Mouse (Mus musculus): ENCODE measurements around the gene Apba3. TPM values are rescaled to one million over a fixed set of nuclear protein-coding genes. Genes with fewer than 3 reads are reported as not detected.

The Apba3 gene
- polyA plus RNA-seq, 1 experiment from 2014 or later = 24.0 TPM

DNA sequence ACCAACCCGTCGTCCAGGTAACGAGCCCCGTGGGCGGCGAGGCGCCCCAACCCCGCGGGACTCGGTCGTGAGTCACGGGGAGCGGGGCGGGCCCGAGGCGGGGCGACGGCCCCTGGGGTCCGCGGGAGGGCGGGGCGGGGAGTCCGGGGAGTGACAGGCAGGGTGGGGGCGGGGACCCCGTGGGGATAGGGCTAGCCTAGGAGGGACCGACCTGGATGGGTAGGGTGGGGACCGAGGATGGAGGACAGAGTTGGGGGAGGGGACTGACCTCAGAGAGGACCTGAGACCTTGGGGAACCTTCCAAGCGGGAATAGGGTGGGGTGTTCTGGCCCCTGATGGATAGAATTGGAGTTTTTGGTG is 33.6 kb upstream of the Apba3 start:
- no peaks in the 10 kb centered on the region for H3K9me3 ChIP-seq (replicated peaks)
- peak overlapping the region; percentile 69 for H3K4me3 ChIP-seq (replicated peaks)
- H3K27me3 ChIP-seq = peaks cover 74% of the 10 kb centered on the region
- peaks cover 18% of the 10 kb centered on the region for H3K4me1 ChIP-seq (replicated peaks)
- peak; percentile 56; the same call in 1 of the 2 replicates for ATAC-seq (ENCODE audit: insufficient read depth)
- 2% methylated on average over 28 of the region's 28 CpGs for whole genome bisulfite sequencing (ENCODE audit: insufficient replicate concordance)
- H3K27ac ChIP-seq (replicated peaks) = peak overlapping the region; percentile 53; the same call in 1 of the 2 replicates
- H3K36me3 ChIP-seq (replicated peaks) = no peaks in the 10 kb centered on the region
- H3K4me2 ChIP-seq = peak overlapping the region; percentile 87
- H3K9ac ChIP-seq = peak overlapping the region; percentile 57

DNA sequence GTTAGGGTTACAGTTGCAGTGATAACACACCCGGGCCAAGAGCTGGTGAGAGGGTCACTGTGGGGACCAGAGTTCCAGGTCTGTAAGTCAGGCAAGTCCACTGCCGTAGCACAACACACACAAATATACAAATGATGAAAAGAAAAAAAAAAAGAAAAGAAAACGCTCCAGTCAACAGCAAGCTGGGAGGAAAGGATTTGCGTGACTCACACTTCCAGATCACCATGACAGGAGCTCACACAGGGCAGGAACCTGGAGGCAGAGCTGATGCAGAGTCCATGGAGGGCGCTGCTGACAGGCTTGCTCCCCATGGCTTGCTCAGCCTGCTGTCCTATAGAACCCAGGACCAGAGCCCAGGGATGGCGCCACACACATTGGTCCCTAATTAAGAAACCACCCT is 32.6 kb upstream of the Apba3 start:
- Histone ChIP-seq H3K4me2 (peak overlapping the region; percentile 87; the same call in 1 of the 2 replicates), H3K27ac (replicated peaks) (no peak overlapping the region), H3K9ac (no peak overlapping the region), H3K27me3 (peaks cover 72% of the 10 kb centered on the region), H3K4me1 (replicated peaks) (peaks cover 18% of the 10 kb centered on the region), H3K9me3 (replicated peaks) (no peaks in the 10 kb centered on the region), H3K36me3 (replicated peaks) (no peaks in the 10 kb centered on the region), H3K4me3 (replicated peaks) (no peak overlapping the region)
- ATAC-seq (ENCODE audit: insufficient read depth) = no peak
- 76% methylated on average over 6 of the region's 6 CpGs for WGBS (ENCODE audit: insufficient replicate concordance)

DNA sequence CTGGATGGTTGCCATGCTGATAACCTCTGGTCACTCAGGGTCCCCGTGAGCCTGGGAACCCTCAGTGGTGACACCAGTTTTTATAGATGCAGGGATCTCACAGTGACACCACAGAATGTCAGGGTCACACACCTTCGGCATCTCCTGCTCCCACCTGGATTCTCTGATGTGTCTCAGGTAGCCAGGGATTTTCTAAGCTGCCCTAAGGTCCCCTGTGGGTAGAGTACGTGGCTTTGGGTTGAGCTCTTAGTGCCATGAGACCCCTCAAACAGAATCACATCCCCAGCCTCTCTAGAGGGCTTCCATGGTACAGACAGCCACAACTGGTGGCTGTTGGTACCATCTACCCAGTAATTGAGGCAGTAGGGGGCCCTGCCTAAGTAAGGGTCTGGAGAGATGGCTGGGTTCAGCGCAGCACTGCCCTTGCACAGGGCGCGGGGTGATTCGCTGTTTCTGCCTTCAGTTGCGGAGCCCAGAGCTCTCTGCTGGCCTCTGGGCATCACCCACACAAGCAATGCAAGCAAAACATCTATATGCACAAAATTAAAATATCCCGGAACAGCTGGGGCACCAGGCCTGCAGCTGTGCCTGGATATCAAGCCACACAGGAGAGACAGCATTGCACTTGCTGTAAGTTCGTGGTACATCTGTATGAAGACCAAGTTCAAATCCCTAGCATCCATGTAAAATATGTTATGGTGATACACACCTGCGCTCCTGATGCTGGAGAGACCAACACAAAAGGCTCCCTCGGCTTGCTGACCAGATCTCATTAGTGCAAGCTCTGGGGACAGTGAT is 30.1 kb upstream of the Apba3 start:
- no peak overlapping the region for H3K27ac ChIP-seq (replicated peaks)
- H3K4me2 ChIP-seq = no peak overlapping the region
- no peak overlapping the region for H3K9ac ChIP-seq
- H3K4me1 ChIP-seq (replicated peaks) = peaks cover 22% of the 10 kb centered on the region
- 65% methylated on average over 12 of the region's 12 CpGs for whole genome bisulfite sequencing (ENCODE audit: insufficient replicate concordance)
- H3K9me3 ChIP-seq (replicated peaks) = no peaks in the 10 kb centered on the region
- peaks cover 72% of the 10 kb centered on the region for H3K27me3 ChIP-seq
- no peak for ATAC-seq (ENCODE audit: insufficient read depth)
- H3K36me3 ChIP-seq (replicated peaks) = no peaks in the 10 kb centered on the region
- no peak overlapping the region for H3K4me3 ChIP-seq (replicated peaks)

DNA sequence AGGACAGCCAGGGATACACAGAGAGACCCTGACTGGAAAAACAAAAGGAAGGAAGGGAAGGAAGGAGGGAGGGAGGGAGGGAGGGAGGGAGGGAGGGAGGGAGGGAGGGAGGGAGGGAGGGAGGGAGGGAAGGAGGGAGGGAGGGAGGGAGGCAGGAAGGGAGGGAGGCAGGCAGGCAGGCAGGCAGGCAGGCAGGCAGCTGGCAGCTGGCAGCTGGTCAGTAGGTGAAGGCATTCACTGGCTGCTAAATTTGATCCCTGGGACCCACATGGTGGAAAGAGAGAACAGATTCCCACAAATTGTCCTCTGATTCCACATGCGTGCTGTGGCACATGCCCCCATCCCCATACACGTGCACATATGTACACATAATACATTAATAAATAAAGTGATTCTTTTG is 28.1 kb upstream of the Apba3 start:
- Histone ChIP-seq H3K36me3 (replicated peaks) (no peaks in the 10 kb centered on the region), H3K4me2 (no peak overlapping the region), H3K27ac (replicated peaks) (no peak overlapping the region), H3K27me3 (peaks cover 79% of the 10 kb centered on the region), H3K9me3 (replicated peaks) (no peaks in the 10 kb centered on the region), H3K4me3 (replicated peaks) (no peak overlapping the region), H3K9ac (no peak overlapping the region), H3K4me1 (replicated peaks) (peaks cover 9% of the 10 kb centered on the region)
- no peak for ATAC-seq (ENCODE audit: insufficient read depth)
- WGBS (ENCODE audit: insufficient replicate concordance) = 63% methylated on average over 2 of the region's 2 CpGs

DNA sequence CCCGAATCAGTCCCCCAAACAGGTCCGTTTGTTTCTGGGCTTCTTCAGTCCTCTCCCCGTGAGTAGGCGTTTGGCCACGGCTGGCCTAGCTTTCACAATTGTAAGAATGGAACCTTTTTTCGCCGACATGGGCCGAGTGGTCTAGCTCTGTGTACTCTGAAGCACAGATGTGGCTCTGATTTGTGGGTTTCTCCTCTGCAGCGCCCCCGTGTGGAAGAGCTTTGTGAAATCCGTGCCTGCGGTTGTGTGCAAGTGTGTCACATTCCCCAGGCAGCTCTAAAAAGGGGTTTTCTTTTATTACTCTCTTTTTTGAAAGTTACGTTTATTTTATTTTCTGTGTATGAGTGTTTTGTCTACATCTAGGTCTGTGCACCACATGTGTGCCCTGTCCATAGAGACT is 25.9 kb upstream of the Apba3 start:
- H3K4me1 ChIP-seq (replicated peaks) = peaks cover 4% of the 10 kb centered on the region; the same call in 1 of the 2 replicates
- H3K4me3 ChIP-seq (replicated peaks) = no peak overlapping the region
- ATAC-seq (ENCODE audit: insufficient read depth) = no peak
- H3K27ac ChIP-seq (replicated peaks) = no peak overlapping the region
- no peak overlapping the region for H3K9ac ChIP-seq
- no peaks in the 10 kb centered on the region for H3K9me3 ChIP-seq (replicated peaks)
- H3K4me2 ChIP-seq = no peak overlapping the region
- H3K27me3 ChIP-seq = peaks cover 82% of the 10 kb centered on the region
- no peaks in the 10 kb centered on the region for H3K36me3 ChIP-seq (replicated peaks)
- 17% methylated on average over 13 of the region's 13 CpGs for WGBS (ENCODE audit: insufficient replicate concordance)

DNA sequence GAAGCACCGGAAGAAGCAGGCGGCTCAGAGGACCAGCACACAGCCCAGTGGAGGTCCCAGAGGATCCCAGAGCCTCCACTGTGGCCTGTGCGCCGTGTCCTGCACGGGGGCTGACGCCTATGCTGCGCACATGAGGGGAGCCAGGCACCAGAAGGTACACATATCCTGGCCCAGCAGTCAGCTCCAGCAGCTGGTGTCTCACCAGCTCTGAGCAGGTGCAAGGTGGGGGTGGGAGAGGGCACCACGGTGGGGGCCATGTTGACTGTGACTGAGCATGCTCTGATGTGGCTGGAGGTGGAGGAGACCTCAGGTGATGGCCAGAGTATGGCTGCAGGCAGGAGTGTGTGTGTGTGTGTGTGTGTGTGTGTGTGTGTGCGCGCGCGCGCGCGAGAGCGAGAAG is 24.7 kb upstream of the Apba3 start:
- no peak overlapping the region for H3K9ac ChIP-seq
- peaks cover 4% of the 10 kb centered on the region; the same call in 1 of the 2 replicates for H3K4me1 ChIP-seq (replicated peaks)
- no peak overlapping the region for H3K27ac ChIP-seq (replicated peaks)
- H3K36me3 ChIP-seq (replicated peaks) = no peaks in the 10 kb centered on the region
- H3K4me3 ChIP-seq (replicated peaks) = no peak overlapping the region
- no peak overlapping the region for H3K4me2 ChIP-seq
- WGBS (ENCODE audit: insufficient replicate concordance) = 81% methylated on average over 16 of the region's 16 CpGs
- H3K9me3 ChIP-seq (replicated peaks) = no peaks in the 10 kb centered on the region
- ATAC-seq (ENCODE audit: insufficient read depth) = no peak
- peaks cover 81% of the 10 kb centered on the region for H3K27me3 ChIP-seq

DNA sequence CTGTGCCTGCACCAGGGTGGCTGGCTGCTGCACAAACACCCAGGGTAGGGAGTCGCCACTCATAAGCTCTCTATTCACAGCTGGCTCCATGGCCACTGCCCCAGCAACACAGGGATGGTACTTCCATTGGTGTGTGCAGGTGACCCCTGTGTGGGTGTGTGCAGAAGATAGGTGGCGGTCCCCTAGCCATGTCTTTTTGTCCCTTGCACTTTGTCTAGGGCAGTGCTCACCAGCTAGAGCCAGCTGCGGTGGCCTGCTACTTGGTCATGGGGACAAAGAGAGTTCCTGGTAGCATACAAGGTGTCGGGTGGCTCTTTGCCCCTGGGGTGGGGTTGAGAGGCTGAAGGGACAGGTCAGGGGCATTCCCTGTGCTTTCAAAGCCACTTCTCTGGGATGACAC is 22.6 kb upstream of the Apba3 start:
- H3K4me2 ChIP-seq = no peak overlapping the region
- no peak overlapping the region for H3K27ac ChIP-seq (replicated peaks)
- 70% methylated on average over 4 of the region's 4 CpGs for WGBS (ENCODE audit: insufficient replicate concordance)
- ATAC-seq (ENCODE audit: insufficient read depth) = no peak
- no peaks in the 10 kb centered on the region for H3K36me3 ChIP-seq (replicated peaks)
- H3K9ac ChIP-seq = no peak overlapping the region
- H3K9me3 ChIP-seq (replicated peaks) = no peaks in the 10 kb centered on the region
- H3K4me1 ChIP-seq (replicated peaks) = peaks cover 4% of the 10 kb centered on the region; the same call in 1 of the 2 replicates
- peaks cover 62% of the 10 kb centered on the region for H3K27me3 ChIP-seq
- no peak overlapping the region for H3K4me3 ChIP-seq (replicated peaks)

DNA sequence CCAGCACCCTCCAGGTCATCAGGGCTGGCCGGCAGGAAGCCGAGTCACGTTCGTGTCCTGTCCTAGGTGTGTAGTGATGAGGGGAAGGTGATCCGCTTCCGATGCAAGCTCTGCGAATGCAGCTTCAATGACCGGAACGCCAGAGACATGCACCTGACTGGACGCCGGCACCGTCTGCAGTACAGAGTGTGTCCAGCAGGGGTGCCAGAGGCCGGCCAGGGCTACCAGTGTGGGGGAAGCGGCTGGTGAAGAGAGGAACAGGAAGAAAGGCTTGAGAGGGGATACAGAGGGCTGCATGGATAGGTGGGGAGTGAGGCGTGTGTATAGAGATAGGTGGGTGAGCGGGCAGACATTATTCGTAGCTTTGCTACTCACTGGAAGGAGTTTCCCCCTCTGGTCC is 22.2 kb upstream of the Apba3 start:
- ATAC-seq (ENCODE audit: insufficient read depth) = 0 out of 2 replicates have a peak, but pooled peaks have one; percentile 29
- Histone ChIP-seq H3K4me1 (replicated peaks) (peaks cover 7% of the 10 kb centered on the region; the same call in 1 of the 2 replicates), H3K4me2 (no peak overlapping the region), H3K9me3 (replicated peaks) (no peaks in the 10 kb centered on the region), H3K27ac (replicated peaks) (no peak overlapping the region), H3K36me3 (replicated peaks) (no peaks in the 10 kb centered on the region), H3K4me3 (replicated peaks) (no peak overlapping the region), H3K9ac (no peak overlapping the region), H3K27me3 (peaks cover 57% of the 10 kb centered on the region)
- 3% methylated on average over 17 of the region's 17 CpGs for WGBS (ENCODE audit: insufficient replicate concordance)

DNA sequence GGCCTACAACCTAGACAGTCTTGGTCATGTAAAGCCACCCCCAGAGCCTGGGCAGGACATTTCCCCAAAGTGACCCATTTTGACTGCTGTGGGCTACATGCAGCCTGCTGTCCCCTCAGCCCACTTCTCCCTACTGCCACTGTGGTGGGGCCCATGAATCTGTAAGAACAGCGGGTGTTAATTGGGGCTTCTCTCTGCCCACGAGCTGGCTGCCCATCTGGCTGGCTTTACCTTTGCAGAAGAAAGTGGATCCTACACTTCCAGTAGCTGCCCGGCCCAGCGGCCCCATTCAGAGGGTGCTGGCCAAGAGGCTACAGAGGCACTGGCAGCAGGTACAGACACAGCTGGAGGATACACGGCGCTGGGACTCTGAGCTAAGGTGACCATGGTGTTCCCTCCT is 21.6 kb upstream of the Apba3 start:
- H3K4me3 ChIP-seq (replicated peaks) = no peak overlapping the region
- 84% methylated on average over 6 of the region's 6 CpGs for WGBS (ENCODE audit: insufficient replicate concordance)
- peaks cover 9% of the 10 kb centered on the region; the same call in 1 of the 2 replicates for H3K4me1 ChIP-seq (replicated peaks)

DNA sequence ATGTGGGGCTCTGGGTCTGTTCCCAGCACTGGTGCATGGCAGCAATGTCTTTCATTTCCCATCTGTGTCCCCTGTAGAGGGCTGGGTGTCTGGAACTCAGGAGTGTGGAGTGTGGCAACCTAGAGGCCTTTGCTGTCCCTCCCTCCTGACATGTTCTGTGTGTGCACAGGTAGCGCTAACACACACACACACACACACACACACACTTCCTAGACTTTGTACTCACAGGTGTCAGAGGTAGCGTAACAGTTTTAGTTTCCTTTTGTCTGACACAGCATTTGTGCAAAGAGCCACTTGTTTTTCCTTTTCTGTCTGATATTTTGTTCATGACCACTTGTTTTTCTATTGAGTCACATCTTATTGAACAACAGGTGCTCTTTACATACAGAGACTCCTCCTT is 19.0 kb upstream of the Apba3 start:
- H3K4me1 ChIP-seq (replicated peaks) = peaks cover 13% of the 10 kb centered on the region; the same call in 1 of the 2 replicates
- no peak overlapping the region for H3K4me2 ChIP-seq
- ATAC-seq (ENCODE audit: insufficient read depth) = no peak
- H3K36me3 ChIP-seq (replicated peaks) = no peaks in the 10 kb centered on the region
- 67% methylated on average over 2 of the region's 2 CpGs for WGBS (ENCODE audit: insufficient replicate concordance)
- no peak overlapping the region for H3K4me3 ChIP-seq (replicated peaks)
- H3K9me3 ChIP-seq (replicated peaks) = no peaks in the 10 kb centered on the region
- peaks cover 45% of the 10 kb centered on the region for H3K27me3 ChIP-seq
- H3K27ac ChIP-seq (replicated peaks) = no peak overlapping the region
- no peak overlapping the region for H3K9ac ChIP-seq

More for the DNA sequence above, 21.6 kb upstream of the Apba3 start:
- Histone ChIP-seq H3K9me3 (replicated peaks) (no peaks in the 10 kb centered on the region), H3K9ac (no peak overlapping the region), H3K27ac (replicated peaks) (no peak overlapping the region), H3K36me3 (replicated peaks) (no peaks in the 10 kb centered on the region), H3K4me2 (no peak overlapping the region), H3K27me3 (peaks cover 52% of the 10 kb centered on the region)
- no peak for ATAC-seq (ENCODE audit: insufficient read depth)

DNA sequence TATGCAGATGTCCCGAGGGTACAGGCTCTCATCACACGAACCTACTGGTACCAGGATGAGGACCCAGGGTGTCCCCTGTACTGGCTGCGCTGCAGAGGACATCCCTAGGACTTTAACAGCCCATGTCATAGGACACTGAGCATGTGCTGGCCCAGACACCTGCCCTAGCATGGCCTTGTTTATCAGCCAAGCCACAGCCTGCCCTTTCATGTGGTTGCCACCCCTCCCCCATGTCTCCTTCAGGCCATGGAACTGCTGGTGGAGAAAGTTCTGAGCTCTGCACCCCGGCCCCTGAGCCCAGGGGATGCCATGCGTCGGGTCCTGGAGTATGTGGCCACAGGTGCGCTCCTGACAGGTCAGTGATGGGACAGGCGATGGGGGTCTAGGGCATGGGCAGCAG is 17.3 kb upstream of the Apba3 start:
- H3K27me3 ChIP-seq = peaks cover 45% of the 10 kb centered on the region
- 0 out of 2 replicates have a peak, but pooled peaks have one; percentile 8 for ATAC-seq (ENCODE audit: insufficient read depth)

More for the DNA sequence above, 17.3 kb upstream of the Apba3 start:
- H3K4me2 ChIP-seq = no peak overlapping the region
- H3K9me3 ChIP-seq (replicated peaks) = no peaks in the 10 kb centered on the region
- H3K36me3 ChIP-seq (replicated peaks) = no peaks in the 10 kb centered on the region
- no peak overlapping the region for H3K27ac ChIP-seq (replicated peaks)
- peaks cover 16% of the 10 kb centered on the region for H3K4me1 ChIP-seq (replicated peaks)
- H3K9ac ChIP-seq = no peak overlapping the region
- H3K4me3 ChIP-seq (replicated peaks) = no peak overlapping the region
- WGBS (ENCODE audit: insufficient replicate concordance) = 64% methylated on average over 8 of the region's 8 CpGs

Data from liver, embryonic 15.5 days (tissue).